Mouse (Mus musculus): ENCODE results near the gene Otoa.

Otoa gene

DNA sequence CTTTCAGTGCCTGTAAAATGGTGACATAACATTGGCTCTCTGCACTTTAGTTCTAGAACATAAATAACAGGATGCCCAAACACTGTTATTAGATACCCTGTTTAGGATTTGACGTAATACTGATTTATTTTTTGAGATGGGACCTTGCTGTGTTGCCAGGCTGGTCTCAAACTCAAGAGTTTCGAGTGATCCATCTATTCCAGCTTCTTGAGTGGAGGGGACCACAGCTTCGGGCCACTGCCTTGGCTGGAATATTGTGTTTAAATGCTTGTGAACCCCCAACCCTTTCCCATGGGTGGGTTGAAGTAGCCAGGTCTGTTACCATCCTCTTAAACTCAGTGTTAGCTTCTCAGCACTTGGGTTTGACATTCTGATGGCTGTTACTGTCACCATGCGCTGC, at the start of gene Otoa:
Otoa (plus strand) TSS at position 301 of the 400 bp plus-strand sequence.
- DNase-seq = no peak

DNA sequence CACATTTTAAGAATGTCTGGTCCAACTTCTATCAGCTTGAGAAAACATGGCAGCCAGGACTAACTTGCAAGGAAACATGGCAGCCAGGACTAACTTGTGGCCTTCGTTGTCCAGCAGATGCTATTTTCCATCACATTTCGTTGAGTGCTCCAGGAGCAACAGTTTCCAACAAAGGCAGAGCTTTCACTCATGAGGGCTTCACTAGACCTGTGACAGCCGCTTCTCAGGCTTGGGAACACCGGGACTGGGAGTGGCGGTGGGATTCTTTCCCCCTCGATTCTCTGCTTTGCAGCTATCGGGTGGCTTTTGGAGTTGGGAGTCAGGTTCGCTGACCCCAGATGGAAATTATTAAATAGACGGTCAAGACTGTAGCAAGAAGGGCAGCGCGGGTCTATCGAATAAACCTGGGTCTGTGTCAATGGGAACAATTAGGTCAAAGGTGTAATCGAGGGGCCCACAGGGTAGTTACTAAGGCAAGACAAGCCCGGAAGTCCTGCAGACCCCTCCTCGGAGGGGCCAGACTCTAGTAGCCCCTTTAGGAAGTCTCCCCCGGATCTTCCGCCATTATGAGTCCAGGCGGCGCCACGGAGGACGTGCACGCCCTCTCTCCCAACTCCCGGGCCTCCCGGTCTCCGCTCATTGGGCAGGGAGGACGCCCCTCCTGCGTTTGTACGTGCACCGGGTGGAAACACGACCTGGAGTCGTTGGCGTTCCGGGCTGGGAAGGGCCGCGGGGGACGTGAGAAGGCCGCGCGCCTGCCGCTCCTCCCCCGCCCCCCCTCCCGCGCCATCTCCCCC, 47.4 kb upstream of the Otoa start, which contains the start of gene Mettl9:
Mettl9 (plus strand) TSS at position 590 of the 797 bp plus-strand sequence.
- DNase-seq = peak; percentile 94

DNA sequence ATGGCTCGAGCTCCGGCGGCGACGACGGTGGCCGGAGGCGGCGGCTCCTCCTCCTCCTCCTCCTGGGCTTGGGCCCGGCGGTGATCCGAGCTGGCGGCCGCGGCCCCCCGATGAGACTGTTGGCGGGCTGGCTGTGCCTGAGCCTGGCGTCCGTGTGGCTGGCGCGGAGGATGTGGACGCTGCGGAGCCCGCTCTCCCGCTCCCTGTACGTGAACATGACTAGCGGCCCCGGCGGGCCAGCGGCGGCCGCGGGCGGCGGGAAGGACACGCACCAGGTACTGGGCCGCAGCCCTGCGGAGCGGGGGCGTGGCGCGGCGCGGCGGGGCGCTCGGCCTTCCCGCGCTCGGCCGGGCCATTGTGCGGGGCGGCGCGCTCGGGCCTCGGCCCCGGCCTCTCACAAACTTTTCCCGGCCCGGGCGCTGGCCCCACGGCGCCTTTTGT, 46.7 kb upstream of the Otoa start:
- DNase-seq = no peak

DNA sequence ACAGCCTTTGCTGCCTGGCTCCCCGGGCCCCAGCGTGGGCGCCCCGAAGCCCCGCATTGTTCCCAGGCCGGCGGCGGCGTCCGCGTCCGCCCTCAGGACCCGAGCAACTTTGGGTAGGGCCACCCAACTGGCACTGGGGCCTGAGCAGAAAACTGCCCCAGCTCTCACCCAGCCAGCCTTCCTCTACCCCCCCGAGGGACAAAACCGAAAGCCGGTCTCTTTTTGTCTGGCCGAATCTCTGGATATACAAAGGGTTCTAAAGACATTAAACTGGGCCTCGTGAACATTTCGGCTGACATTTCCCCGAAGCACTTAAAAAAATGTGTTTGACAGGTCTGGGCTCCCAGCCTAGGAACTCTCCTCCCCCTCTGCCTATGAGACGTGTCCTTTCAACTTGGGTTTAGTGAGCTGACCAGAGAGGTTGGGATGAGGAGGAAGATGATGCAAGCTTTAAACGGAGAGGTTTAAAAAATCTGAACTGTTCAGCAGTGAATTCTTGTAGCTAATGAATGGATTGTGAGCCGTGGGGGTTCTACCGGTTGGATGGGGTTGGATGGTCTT, 46.2 kb upstream of the Otoa start:
- no peak for DNase-seq

DNA sequence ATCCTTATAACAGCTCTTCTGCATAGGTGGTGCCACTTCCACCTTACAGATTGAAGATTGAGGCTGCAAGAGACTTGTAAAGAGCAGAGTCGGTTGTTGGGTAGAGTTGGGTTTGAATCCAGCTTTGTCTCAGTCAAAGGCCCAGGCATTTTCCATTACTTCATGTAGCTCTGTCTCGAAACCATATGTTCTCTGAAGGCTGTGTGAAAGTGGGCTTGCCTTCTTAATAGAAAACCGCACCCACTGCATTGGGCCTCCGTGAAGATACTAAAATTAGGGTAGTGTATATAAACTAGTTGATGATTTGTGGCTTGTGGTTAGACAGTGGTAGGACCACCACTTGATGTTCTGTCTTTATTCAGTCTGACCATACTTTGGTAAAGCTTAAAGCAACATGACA, 40.9 kb upstream of the Otoa start:
- no peak for DNase-seq

DNA sequence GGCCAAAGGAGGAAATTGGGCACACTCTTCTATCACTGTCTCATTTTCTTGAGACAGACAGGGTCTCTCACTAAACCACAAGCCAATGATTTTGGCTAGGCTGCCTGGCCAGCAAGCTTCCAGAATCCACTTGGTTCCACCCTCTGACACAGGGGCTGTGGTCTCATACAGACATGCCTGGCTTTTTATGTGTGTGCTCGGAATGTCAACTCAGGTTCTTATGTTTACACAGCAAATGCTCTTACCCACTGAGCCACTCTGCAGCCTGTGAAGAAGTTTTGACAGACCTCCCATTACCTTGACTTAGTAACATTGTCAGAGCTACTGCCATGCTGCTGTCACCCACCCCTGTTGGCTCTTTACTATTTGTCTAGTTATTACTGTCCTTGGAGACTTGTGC, 39.5 kb upstream of the Otoa start:
- DNase-seq = no peak

DNA sequence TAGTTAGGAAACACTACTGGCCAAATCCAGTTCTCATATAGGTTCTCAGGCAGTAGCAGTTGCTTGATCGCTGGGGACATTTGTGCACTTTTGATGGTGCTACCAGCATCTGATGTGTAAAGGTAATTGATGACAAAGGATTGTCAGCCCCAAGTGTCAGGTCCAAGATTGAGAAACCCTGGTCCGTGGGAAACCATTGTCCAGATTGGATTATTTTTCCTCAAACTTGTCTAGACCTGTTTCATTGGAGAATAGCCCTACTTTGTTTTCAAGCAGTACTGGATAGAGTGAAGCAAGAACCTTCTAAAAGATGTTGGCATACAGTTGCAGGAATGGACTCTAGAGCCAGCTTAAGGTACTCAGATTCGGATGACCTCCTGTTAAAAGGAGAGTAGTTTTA, 38.4 kb upstream of the Otoa start:
- no peak for DNase-seq

DNA sequence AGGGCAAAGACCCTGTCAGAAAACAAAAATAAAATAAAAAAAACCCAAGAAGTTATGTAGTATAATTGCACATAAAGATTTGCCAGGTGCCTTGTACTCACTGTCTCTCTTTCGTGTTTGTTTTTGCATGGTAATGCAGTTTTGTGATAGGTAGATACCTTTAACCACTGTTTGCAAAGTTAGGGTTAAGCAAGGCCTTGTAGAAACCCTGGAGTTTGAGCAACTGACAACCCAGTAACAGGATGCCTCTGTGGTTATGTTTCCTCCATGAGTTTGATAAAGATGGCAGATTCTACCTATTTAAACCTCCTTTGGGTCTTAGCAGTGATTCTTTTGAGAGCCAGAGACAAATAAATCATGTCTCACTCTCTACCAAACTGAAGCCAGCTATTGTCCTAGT, 37.9 kb upstream of the Otoa start:
- DNase-seq = no peak

DNA sequence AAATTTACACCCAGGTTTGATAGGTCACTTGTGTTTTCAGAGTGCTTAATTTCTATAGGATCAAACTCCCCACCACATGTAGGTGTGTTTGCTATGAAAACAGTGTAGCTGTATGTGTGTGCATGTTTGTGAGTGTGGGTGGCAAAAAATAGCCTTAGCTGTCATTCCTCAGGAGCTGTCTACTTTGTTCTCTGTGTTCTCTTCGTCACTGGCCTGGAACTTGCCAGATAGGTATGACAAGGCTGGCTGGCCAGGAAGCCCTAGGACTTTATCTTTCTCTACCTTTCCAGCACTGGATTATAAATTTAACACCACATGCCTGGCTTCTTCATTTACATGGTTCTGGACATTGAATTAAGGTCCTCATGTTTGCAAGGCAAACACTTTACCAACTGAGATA, 37.2 kb upstream of the Otoa start:
- DNase-seq = no peak

DNA sequence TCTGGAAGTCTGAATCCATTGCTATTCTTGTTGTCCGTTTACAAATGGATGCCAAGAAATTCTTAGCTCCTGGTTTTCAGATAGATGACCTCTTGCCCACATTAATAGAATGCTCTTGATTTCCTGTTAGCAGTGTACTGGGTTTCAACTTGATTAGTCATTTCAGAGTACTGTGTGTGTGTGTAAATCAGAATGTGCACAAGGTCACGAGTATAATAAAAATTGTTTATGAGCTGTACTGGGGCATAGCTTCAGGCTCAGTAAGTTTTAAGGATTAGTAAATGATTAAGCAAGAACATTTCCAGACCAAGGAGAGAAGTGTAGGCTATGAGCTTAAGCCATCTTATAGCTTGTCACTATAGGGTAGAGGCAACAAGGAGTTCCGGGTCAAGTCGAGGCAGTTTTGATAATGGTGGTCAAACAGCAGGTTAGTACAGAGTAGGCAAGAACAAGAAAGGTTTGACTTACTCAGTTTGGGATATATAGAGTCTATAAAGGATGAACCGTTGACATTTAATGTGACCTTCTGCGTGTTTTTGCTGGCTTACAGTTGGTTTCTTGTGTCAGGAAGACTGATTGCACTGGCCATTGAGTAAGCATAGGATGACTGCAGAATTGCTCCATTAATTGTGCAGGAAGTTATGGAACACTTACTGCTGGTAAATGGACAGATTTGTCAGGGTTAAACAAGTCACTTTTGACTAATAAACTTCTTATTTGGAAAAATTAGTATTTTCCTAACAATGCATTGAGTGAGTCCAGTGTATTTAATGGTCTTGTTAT, 35.6 kb upstream of the Otoa start:
- DNase-seq = no peak

DNA sequence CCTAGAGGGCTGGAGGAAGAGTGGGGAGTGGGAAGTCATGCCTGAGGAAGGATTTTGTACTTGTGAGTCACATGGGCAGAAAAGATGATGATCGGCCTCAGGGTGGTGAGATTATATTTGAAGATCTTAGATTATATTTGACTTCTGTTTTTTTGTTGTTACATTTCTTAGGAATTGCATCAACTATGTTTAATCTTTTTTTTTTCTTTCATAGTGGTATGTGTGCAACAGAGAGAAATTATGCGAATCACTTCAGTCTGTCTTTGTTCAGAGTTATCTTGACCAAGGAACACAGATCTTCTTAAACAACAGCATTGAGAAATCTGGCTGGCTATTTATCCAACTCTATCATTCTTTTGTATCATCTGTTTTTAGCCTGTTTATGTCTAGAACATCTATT, 33.8 kb upstream of the Otoa start:
- no peak for DNase-seq

DNA sequence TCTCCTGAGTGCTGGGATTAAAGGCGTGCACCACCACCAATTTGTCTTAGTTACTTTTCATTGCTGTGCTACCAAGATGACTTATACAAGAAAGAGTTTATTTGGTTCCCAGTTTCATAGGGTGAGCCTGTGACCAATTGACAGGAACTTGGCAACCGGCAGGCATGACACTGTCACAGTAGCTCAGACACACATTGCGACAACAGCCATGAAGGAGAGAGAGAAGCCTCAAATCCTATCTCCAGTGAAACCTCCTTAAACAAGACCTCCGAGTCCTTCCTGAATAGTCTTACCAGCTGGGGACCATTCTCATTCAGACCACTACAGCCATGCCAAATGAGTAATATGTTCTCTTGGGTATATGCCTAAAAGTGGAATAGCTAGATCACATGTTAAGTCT, 28.4 kb upstream of the Otoa start:
- no peak for DNase-seq

DNA sequence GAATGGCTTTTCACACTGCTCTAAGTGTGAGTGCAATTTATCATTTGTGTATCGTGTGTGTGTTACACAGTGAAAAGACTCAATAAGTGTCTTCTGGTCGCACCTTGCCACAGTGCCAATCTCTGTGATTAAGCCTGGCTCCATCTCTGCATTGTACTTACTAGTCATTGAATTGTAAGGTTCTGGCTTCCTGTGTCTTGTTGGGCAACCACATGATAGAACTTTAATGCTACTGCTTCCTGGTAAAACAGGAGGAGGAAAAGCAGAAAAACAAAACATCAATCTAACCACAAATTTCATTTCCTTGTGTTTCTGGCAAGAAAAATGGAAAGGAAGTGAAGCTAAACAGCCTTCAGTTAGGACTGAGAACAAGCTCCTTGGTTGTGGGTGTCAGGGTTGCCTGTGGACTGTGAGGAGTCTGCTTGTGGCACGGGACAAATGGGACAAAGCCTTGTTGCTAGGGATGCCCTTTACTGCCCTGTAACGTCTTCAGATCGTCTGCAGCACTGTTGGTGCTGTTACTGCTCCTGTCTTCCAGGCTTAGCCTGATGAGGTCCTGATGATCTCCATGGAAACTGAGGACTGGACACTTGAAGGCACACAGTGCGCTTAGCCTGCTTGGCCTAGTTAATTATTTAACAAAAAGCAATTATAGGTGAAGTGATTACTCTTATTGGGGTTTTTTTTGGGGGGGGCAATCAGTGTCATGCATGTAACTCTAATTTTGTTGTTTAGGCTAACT, 21.8 kb upstream of the Otoa start:
- peak; percentile 10 for DNase-seq

DNA sequence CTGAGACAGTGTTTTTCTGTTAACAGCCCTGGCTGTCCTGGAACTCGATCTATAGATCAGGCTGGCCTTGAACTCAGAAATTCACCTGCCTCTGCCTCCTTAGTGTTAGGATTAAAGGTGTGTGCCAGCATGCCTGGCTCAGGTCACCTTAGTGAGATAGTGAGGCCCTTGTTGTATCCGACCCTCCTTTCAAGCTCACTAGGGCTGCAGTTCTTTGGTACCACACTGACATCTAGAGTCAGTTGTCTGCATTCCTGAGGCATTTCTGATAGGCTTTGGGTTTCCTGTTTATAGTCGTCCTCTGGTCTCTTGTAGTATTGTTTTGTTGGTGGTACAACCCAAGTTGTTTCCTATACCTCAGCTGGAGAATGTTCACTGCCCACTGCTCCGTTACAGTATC, 17.1 kb upstream of the Otoa start:
- peak; percentile 36 for DNase-seq

DNA sequence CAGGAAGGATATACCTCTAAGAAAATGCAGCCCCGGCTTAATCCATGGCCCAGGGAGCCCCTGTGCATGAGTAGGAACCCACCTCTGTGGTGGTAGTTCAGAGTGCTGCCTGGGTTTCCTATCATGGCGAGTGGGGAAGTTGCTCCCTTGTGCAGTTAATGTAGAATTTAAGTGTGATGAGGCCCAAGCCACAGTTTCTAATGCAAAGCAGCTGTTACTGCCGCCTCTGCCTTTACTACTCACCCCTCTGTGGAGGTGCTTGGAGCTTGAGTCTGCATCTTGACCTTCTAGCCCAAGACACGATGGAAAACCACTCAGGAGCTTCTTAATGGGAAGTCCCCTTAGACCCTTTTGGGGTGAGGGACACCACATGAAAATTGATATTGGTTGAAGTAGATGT, 10.2 kb upstream of the Otoa start:
- no peak for DNase-seq

DNA sequence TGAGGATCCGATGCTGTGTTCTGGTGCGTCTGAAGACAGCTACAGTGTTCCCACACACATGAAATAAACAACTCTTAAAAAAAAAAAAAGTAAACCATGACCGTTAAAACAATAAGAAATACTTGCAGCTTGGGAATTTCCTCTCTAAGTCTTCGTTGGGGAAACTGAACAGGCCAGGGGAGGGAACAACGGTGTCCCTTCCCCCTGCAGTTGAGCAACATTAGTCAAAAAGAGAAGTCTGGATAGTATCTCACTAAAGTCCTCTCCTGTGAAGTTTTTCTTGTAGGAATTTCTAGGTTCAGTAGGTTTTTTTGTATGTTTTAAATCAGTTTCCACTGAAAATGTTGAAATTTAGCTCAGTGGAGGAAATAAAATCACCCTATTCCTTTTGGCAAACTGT, 8.9 kb upstream of the Otoa start:
- no peak for DNase-seq

DNA sequence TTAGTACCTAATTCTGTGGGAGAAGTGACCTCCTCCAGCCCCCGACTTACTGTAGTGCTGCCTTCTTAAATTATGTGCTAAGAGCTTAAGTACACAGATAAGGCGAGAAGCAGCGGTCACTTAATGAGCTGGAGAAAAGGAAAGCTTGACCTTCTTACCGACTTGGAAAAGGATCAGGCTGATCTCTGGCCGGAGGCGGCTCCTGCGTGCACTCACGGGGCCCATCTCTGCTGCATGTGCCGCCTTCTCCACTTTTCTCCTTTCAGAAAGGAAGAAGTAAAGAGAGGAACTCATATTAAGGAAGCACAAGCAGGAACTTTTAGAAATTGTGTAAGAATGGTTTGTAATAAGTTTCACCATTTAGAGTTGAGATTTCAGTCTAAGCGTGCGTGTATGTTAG, 7.2 kb upstream of the Otoa start, which contains the start of gene Igsf6:
Igsf6 (minus strand) TSS at position 292 of the 400 bp plus-strand sequence.
- DNase-seq = no peak

DNA sequence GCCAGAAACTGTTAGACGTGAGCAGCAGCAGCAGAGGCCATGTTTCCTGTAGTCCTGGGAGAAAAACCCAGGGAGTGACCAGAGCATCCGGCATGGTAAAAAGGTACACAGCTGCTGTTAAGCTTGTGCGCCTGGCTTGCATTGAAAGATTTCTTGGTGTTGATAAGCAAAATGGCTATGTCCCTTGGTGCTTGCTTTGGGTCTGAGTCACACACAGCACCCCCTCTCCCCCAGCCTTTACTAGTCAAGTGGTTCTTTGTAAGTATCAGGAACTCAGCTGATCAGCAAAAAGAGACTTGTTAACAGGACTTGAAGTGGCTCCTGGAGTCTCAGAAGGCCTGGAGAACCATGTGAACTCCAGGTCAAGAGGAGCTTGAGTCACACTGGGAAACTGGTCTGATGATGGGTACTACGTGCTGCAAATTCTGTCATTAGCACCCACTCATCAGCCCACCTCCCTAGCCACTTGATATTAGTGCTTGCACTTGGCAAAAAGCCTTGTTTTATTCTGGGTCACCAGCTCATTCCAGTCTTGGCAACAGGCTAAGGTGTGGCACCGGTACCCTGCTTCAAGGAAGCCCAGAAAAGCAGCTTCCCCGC, 6.5 kb upstream of the Otoa start:
- DNase-seq = no peak

DNA sequence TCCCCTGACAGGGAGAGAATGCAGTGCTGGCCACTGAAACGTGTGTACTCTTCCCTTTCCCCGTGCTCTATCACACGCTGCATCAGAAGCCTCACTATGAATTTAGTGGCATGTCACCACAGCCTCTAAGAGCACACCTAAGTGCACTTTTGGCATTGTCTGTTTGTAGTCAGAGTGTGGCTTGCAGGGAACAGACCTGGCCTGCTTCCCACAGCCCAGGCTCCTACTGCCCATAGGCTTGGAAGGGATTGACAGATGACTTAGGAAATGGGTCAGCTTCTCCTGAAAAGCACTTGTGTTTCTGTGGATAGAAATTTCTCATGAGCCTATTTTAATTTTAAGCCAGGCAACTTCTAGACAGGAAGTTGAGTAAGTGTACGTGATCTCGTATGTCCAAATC, 6.0 kb upstream of the Otoa start:
- no peak for DNase-seq

DNA sequence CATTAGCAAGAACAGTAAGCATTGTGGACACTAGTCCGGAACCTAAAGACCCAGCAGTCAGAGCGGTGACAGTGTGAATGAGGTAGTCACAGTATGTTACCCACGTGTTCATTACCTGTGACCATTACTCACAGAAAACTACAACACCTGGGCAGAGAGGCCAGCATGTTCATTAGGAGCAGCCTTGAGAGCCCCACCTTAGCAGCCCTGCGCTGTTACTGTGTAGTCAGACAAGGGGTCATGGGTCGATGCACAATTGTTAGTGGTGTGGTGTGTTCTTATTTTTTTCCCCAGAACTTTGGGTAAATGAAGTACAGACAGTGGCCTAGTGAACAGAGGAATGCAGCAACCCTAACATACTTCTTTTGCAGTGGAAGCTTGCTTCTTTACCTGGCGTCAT, 4.1 kb upstream of the Otoa start:
- no peak for DNase-seq

DNA sequence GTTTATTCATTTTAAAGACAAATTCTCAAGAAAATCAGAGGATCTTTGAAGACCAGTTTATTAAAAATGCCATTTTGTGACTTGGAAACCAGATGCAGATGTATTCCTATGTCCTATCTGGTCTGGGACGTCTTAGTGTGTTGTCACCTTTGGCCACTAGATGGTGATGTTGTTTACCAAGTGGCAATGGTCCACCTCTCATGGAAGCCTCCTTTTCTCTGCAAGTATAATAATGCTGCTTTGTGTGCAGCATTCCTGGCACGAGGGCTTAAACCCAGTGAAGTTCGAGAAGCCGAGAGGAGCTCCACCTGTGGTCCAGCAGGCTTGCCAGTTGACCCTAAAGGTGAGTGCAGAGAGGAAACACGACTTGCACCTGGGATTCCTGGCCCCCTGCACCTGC, 3.6 kb upstream of the Otoa start:
- peak; percentile 48 for DNase-seq

DNA sequence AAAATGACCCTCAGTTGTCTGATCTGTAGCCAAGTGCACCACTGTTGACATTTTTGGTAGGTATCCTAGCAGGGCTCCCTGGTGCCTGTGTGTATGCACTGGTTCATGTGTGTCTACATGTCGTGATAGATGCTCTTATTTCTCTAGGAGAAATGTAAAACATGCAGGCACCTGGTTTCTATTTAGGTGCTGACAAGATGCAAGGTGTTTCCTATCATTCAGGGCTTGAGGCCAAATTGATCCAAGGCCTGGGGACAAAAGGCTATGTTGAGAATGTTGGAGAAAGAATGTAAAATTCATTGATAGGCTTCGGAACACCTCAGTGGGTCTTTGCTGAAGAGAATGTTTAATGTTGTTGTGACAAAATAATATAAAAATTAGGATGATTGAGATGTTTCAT, 366 bp downstream of the Otoa start:
- DNase-seq = no peak
